Comparison of ENCODE assay signal across 9 mouse cellular contexts in genomic region chr12:100338055-100338454, GRCm38 (mm10).
DNase-seq lines count a peak whose midpoint lies in the region; TF ChIP-seq lines count a peak whose summit lies in the region.
"Had no signal": no experiment of that assay in that cellular context is flagged by ENCODE, and none has a peak within 500 bp of the region (broad histone marks: within the 10 kb centered on the region; RNA-seq: fewer than 3 reads in every experiment).

No protein-coding gene starts in this region.

- peaks cover 71% of the 10 kb centered on the region for H3K4me1 ChIP-seq in E14TG2a.4 (replicated peaks; ENCODE audit: low read depth, low read length)
- H3K4me1 ChIP-seq: limb, embryonic 15.5 days had no signal

- H3K9me3 ChIP-seq in E14TG2a.4 (ENCODE audit: low read length), result no peaks in the 10 kb centered on the region
- H3K9me3 ChIP-seq: embryonic facial prominence, embryonic 13.5 days; limb, embryonic 15.5 days had no signal

- H3K4me3 ChIP-seq in E14TG2a.4 (replicated peaks; ENCODE audit: low read length), result 0 out of 2 replicates have a peak overlapping the region, but pooled peaks have one; percentile 7
- H3K4me3 ChIP-seq: embryonic facial prominence, embryonic 13.5 days; limb, embryonic 15.5 days had no signal

- TF ChIP-seq CTCF in E14TG2a.4 (conservative IDR thresholded peaks at IDR 0.05; ENCODE audit: low read length), result no peak

- peak; percentile 72 for DNase-seq in 3T3-L1 (ENCODE audit: low read depth, low spot score)
- peak; percentile 55 for DNase-seq in embryo, embryonic 11 days
- DNase-seq in lung, postnatal 14 days, result peak; percentile 18
- no peak for DNase-seq in layer of hippocampus, adult 11-12 months (ENCODE audit: low spot score)
- no peak for DNase-seq in yolk sac, embryonic 10.5 days (ENCODE audit: low spot score)
- no peak for DNase-seq in heart, adult 9 months (ENCODE audit: low spot score in 2 of 2)

- H3K27me3 ChIP-seq in E14TG2a.4 (ENCODE audit: insufficient read depth, low read length), result no peaks in the 10 kb centered on the region
- H3K27me3 ChIP-seq: embryonic facial prominence, embryonic 13.5 days; limb, embryonic 15.5 days had no signal

- peaks cover 11% of the 10 kb centered on the region; the same call in 1 of the 2 replicates for H3K36me3 ChIP-seq in E14TG2a.4 (ENCODE audit: insufficient read depth, low read length)

Comparison
In these comparisons a context has a peak if more than half of its experiments do, and no peak if none do; other contexts are left out.
1. DNase-seq: peak in 3T3-L1 (single experiment), embryo, embryonic 11 days (single experiment) and lung, postnatal 14 days (single experiment); none in layer of hippocampus, adult 11-12 months (single experiment), yolk sac, embryonic 10.5 days (single experiment) and heart, adult 9 months (0 of 2).